Mouse (Mus musculus) olfactory bulb, adult 2 months (tissue): Measurements from ENCODE around the gene Mzt1. TPM values are rescaled to one million over a fixed set of nuclear protein-coding genes. Genes with fewer than 3 reads are reported as not detected.

Source experiments
- H3K27ac ChIP-seq: fragments of 200-500 bp; 2 replicates; pipeline ENCODE4 v1.5.1; 2012; ENCODE audit warnings: low read depth, low read length; ENCODE audit not compliant: insufficient read depth
- H3K4me1 ChIP-seq: fragments of 200-500 bp; 2 replicates; pipeline ENCODE4 v1.6.1; 2012; ENCODE audit warnings: low read length; ENCODE audit not compliant: control insufficient read depth, insufficient read depth
- H3K4me3 ChIP-seq: fragments of 200-500 bp; 2 replicates; pipeline ENCODE4 v1.5.1; 2012; ENCODE audit warnings: mild to moderate bottlenecking, low read depth, low read length, moderate library complexity; ENCODE audit not compliant: insufficient read depth
- CTCF ChIP-seq: fragments of 200-500 bp; IDR thresholded peaks from 2 replicates; pipeline ENCODE4 v1.5.1; 2012; ENCODE audit warnings: low read depth, mild to moderate bottlenecking, low read length, moderate library complexity; ENCODE audit not compliant: insufficient read depth
- POLR2A ChIP-seq: fragments of 200-500 bp; IDR thresholded peaks from 2 replicates; pipeline ENCODE4 v1.6.1; 2012; ENCODE audit warnings: mild to moderate bottlenecking, low read depth, low read length, moderate library complexity; ENCODE audit not compliant: insufficient read depth
- WGBS: fragments of 180-500 bp; shearing (Covaris S2); methylation state at CpG from one replicate; pipeline ENCODE4 v1.1.7; 2018; 5-methylcytosine and 5-hydroxymethylcytosine counted together
- polyA plus RNA-seq: library from polyadenylated mRNA; stranded (reverse); fragments of >200 nt; gene quantifications from 2 replicates; pipeline ENCODE4 v1.2.4, GENCODE M21; 2012; ENCODE audit warnings: low replicate concordance; ENCODE audit not compliant: missing spikeins, insufficient read depth, insufficient read length

Gene Mzt1
- polyA plus RNA-seq, 1 experiment, result not detected

- Histone ChIP-seq H3K4me1 (no peaks in the 10 kb centered on the region), H3K4me3 (no peak overlapping the region), H3K27ac (no peak overlapping the region)
- 81% methylated on average over 5 of the region's 5 CpGs for WGBS
- TF ChIP-seq CTCF (no peak), POLR2A (no peak)
Measured at GRCm38 (mm10) chr14:99029987-99030386, 15.9 kb downstream of the Mzt1 start.

GRCm38 (mm10) chr14:99022346-99023086 lies 23.4 kb downstream of the Mzt1 start:
- no peak for TF ChIP-seq CTCF
- no peak for TF ChIP-seq POLR2A
- 29% methylated on average over 12 of the region's 12 CpGs for WGBS
- H3K27ac ChIP-seq, result no peak overlapping the region
- no peaks in the 10 kb centered on the region for H3K4me1 ChIP-seq
- peak overlapping the region; percentile 34; the same call in 1 of the 2 replicates for H3K4me3 ChIP-seq

- Histone ChIP-seq H3K4me3 (no peak overlapping the region), H3K4me1 (no peaks in the 10 kb centered on the region), H3K27ac (no peak overlapping the region)
- WGBS, result 57% methylated on average over 10 of the region's 10 CpGs
- no peak for TF ChIP-seq CTCF
- no peak for TF ChIP-seq POLR2A
Measured at GRCm38 (mm10) chr14:99019136-99019808, 26.7 kb downstream of the Mzt1 start.

GRCm38 (mm10) chr14:99018691-99019090 lies 27.2 kb downstream of the Mzt1 start:
- no peak overlapping the region for H3K27ac ChIP-seq
- TF ChIP-seq POLR2A (no peak), CTCF (no peak)
- no peak overlapping the region for H3K4me3 ChIP-seq
- H3K4me1 ChIP-seq, result no peaks in the 10 kb centered on the region
- 82% methylated on average over 7 of the region's 7 CpGs for WGBS

GRCm38 (mm10) chr14:99010920-99011313 lies 35.0 kb downstream of the Mzt1 start:
- TF ChIP-seq CTCF, result no peak
- TF ChIP-seq POLR2A, result no peak
- 56% methylated on average over 2 of the region's 2 CpGs for WGBS
- Histone ChIP-seq H3K27ac (no peak overlapping the region), H3K4me3 (no peak overlapping the region), H3K4me1 (no peaks in the 10 kb centered on the region)

- TF ChIP-seq POLR2A (no peak), CTCF (no peak)
- no peaks in the 10 kb centered on the region for H3K4me1 ChIP-seq
- no peak overlapping the region for H3K27ac ChIP-seq
- no peak overlapping the region for H3K4me3 ChIP-seq
- 71% methylated on average over 8 of the region's 8 CpGs for WGBS
Measured at GRCm38 (mm10) chr14:99010224-99010919, 35.6 kb downstream of the Mzt1 start.

GRCm38 (mm10) chr14:98994218-98994617 lies 51.7 kb downstream of the Mzt1 start, which contains the start of gene Rpl36a-ps1:
Gene Rpl36a-ps1 (minus strand): TSS chr14:98994318.
- no peak within 1 kb of the TSS for H3K4me3 ChIP-seq
- WGBS, result 95% methylated on average over 7 of the region's 7 CpGs
- H3K27ac ChIP-seq, result no peak within 1 kb of the TSS
- H3K4me1 ChIP-seq, result no peaks in the 10 kb centered on the region
- TF ChIP-seq CTCF (no peak), POLR2A (no peak)

GRCm38 (mm10) chr14:98992482-98992881 lies 53.5 kb downstream of the Mzt1 start:
- Histone ChIP-seq H3K27ac (no peak overlapping the region), H3K4me3 (no peak overlapping the region), H3K4me1 (no peaks in the 10 kb centered on the region)
- TF ChIP-seq CTCF, result no peak
- TF ChIP-seq POLR2A, result no peak
- WGBS, result 83% methylated on average over 2 of the region's 2 CpGs

- no peaks in the 10 kb centered on the region for H3K4me1 ChIP-seq
- H3K27ac ChIP-seq, result no peak overlapping the region
- TF ChIP-seq CTCF (no peak), POLR2A (no peak)
- H3K4me3 ChIP-seq, result no peak overlapping the region
- 33% methylated on average over 3 of the region's 3 CpGs for WGBS
Measured at GRCm38 (mm10) chr14:98990636-98991035, 55.3 kb downstream of the Mzt1 start.
